Mouse (Mus musculus) urinary bladder, postnatal 10 days (tissue): ENCODE measurements around the gene Tcte2.
"Not testable (repeated sequence)": the region's sequence is repeated elsewhere in the genome, so short reads cannot be mapped to it uniquely, and the experiment has no call there.

ENCODE experiments used
- DNase-seq: peaks from one replicate; pipeline ENCODE4 v3.0.0; 2022; ENCODE audit warnings: low spot score

The Tcte2 gene

DNA sequence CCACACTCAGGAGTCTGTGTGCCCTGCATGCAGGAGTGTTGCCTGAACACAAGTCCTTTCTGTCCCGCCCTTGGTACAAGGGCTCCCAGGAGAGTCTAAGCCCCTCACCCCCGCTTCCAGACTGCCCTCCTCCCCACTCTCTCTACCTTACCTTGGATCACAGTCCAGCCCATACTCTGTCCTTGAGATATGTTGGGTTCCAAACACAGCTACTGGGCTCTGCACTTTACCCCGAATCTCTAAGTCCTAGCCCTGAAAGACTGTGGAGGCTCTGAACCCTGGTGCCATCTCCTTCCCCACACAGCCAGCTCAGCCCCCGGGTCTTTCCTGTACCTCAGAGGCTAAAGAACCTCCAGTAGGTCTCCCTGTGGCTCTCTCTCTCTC lies 78.6 kb downstream of the Tcte2 start:
- DNase-seq = no peak

DNA sequence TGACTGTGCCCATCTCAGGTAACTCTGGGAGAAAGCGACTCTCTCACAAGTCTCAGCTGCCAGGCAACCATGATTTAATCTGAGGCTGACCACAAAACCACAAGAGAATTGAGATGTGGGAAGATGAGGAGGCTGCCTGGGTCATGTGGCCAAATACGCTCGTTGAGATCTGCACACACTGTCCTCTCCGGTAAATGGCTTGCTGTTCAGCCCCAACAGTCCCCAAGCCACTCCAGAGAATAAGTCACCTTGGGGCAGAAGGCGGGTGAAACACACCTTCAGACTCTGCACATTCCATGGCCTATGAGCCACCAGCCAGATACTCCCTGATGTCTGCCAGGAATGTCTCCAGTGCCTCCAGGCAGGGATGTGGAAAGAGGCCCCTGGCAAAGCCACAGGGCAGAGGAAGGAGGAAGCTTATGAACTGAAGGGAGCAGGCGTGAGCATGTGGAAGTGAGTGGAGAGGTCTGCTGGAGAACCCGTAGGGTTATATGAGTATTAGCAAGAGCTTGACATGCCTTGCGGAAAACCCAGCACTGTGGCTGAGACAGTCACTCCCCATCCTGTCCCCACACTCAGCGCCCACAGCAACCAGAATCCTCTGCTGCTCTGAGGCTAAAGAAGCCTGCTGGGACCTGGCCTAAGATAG lies 79.1 kb downstream of the Tcte2 start:
- DNase-seq = no peak

DNA sequence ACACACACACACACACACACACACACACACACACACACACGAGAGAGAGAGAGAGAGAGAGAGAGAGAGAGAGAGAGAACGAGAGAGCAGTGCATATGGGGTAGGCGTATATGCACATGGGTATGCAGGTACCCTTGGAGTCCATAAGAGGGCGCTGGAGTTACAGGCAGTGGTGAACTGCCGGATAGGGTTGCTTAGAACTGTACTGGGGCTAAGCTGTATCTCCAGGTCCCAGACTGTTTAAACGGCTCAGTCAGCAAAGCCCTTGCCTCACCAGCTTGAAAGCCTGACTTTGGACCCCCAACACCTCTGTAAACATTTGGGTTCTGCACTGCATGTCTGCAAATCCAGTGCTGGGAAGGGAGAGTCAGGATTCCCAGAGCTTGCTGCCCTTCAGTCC lies 79.9 kb downstream of the Tcte2 start:
- no peak for DNase-seq

DNA sequence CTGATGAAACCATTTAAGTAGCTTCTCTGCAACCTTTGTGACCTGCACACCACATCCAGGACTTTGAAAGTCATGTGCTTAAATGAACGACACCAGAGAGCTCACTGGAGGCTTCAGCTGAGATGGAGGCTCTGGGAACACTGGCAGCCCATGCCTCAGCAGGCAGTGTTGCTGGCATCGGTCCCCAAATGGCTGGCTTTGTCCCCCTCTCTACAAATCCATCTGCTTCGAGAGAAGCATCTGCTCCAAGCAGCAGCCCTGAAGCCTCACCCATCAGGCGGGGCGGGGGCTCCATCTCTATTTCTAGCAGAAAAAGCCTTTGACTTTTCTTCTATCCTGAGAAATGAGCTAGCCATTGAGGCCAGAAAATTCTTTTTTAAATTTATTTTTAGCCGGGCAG lies 80.5 kb downstream of the Tcte2 start:
- DNase-seq = no peak

DNA sequence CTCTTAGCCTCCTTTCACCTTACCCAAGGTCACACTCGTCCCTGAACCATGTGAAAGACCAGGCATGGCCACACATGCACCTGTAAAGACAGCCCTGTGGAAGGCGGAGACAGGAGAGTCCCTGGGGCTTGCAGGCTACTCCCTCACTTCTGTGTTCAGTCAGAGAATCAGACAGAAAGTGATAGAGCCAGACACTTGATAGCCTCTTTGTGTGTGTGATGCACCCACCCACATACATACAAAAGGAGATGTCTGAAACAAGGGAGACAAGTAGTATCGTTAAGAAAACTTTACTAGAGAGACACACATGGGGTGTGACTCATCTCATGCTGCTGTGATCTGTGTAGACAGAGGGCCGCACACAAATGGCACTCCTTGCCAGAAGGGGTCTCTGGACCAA lies 81.3 kb downstream of the Tcte2 start:
- DNase-seq = no peak

DNA sequence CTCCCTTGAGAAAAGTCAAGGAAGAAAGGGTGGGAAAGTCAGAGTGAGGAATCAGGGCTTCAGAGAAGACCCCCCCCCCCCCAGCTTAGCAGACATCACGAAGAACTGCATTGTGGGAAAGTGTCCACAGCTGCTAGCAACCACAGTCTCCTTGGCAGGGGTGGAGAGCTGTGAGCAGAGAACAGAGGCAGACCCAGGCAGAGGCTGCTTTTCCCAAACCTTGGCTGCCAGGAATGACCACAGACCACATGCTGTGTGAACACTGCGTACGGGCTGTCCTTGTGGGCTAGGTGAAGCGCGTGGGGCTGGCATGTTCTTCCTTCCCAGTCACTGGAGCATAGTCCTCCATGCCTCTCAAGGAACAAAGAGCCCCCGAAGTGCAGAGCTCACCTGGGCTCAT lies 81.9 kb downstream of the Tcte2 start:
- DNase-seq = no peak

DNA sequence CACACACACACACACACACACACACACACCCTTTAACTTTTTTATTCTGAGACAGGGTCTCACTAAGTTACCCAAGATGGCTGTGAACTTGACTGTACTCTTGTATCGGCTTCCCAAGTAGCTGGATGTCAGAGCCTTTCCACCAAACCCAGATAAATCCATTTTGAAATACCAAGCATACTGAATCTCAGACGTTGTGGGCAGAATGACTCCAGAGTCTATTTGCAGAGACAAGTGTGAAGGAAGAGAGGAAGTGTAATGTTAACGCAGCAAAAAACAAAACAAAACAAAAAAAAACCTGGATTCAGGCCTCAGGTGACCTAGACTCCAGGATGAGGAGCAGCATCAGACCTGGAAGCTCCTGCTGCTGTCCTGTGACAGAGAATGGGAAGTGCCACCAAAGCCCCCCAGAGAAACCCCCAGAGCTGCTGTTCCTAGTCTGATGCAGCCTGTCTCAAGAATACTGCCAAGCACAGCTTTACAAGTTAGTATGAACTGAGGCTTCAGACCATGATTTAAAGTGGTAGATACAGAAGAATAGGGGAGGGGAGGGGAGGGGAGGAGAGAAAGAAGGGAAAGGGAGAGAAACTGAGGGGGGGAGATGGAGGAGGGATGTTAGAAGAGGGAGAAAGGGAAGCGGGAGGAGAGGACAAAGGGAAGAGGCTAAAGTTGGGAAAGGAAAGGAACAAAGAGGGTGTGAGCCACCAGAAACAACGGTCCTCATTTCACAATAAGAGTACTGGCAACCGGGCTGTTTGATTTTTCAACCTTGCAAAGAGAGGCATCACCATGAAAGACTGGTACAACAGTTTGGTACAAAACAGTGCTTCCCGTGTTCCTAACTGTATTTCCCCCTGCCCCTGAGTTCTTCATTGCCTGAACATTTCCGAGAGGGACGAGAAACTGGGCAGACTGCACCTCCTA lies 84.1 kb downstream of the Tcte2 start:
- DNase-seq = no peak

DNA sequence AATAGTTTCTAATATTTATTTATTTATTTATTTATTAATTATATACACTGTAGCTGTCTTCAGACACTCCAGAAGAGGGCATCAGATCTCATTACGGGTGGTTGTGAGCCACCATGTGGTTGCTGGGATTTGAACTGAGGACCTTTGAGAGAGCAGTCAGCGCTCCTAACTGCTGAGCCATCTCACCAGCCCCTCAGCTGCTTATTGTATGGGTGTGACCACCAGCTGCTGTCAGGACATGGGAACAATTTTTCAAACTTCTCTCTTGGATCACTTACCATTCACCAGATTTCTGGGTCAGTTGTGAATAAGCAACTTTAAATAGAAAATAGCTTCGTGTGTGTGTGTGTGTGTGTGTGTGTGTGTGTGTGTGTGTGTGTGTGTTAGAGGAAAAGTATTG lies 85.5 kb downstream of the Tcte2 start:
- not testable (repeated sequence) for DNase-seq

DNA sequence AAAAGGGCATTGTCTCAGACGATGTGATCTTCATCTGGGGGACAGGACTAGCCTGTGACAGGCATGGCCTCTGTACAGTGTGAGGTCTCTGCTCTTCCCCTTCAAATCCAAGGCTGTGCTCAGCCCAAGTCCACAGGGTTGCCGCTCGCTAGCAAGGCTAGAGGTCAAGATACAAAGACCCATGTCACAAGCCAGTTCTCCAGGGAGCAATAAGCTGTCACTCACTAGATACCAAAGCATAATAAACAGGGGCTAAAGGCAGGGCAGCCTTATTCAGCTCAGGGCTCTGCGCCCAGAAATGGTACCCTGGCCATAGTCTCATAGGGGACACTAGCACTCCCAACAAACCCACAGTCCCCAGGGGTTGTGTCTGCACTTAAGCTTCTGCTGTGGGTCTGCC lies 86.0 kb downstream of the Tcte2 start:
- DNase-seq = no peak

DNA sequence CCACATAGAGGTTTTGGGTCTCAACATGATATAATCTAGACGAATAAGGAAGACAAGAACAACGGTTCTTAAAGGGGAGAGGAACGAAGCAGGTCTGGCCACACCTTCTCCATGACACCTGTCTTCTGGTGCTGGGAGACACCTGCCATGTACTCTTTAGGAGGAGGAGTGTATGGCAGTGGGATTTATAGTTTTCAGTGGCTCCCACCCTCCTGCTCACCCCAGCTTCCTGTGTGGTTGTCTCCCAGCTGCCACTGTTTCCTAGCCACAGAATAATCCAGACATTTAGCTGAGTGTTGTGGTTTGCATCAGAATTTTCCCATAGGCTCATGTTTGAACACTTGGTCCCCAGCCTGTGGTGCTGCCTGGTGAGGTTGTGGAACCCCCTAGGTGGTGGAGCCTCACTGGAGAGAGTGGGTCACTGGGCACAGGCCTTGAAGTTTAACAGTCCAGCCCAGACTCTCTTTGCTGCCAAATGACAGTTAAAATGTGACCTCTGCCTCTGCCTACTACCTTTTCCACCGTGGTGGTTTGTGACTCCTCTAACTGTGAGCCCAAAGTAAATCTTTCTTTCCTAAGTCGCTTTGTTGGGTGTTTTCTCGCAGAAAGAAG lies 86.8 kb downstream of the Tcte2 start:
- DNase-seq = no peak

DNA sequence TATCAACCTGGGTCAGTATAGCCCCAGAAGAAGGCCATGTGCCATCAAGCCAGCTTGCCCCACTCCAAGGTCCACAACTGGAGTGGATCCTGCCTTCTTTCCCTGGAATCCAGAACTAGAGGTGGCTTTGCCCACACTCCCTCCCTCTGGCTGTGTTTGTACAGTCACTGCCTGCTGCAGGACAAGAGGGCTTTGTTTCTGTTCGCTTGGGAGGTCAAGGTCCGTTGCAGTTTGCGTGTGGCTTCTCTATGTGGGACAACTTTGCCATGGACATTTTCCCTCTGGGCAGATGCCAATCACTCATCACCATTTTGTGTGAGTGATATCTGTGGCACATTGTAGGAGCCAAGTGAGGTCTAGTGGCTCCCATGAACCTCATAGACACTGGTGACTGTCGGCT lies 89.9 kb downstream of the Tcte2 start:
- no peak for DNase-seq

DNA sequence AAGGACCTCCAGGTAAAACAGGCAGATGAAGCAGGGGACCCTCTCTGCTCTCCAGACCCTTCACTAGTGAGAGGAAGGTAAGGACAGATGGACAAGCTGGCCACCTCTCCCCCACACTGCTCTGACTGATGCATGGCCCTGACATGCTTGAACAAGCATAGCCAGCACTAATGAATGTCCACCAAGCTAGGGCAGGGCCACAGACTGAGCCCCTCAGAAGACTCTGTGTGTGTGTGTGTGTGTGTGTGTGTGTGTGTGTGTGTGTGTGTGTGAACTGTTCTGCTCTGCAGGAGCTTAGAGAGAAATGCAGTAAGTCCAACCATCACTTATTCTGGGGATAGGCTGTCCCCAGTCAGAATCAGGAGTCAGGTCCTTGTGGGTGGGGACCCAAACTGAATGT lies 91.4 kb downstream of the Tcte2 start:
- DNase-seq = no peak

DNA sequence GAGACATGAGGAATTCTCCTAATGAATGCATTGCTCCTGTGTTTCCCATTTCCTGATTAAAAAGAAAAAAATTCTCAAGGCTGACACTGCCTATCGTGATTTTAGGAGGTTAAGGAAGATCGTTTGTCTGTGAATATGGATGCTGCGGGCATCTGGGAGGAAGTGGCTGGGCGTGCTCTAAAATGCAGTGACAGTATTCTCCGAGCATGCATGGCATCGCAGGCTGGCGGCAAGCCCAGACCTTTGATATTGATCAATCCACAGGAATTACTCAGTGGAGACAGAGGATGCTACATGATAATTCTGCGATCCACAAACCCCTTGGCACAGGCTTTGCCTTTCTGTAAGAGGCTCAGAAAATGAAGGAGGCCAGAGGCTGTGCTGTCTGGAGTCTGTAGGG lies 92.4 kb downstream of the Tcte2 start:
- no peak for DNase-seq

DNA sequence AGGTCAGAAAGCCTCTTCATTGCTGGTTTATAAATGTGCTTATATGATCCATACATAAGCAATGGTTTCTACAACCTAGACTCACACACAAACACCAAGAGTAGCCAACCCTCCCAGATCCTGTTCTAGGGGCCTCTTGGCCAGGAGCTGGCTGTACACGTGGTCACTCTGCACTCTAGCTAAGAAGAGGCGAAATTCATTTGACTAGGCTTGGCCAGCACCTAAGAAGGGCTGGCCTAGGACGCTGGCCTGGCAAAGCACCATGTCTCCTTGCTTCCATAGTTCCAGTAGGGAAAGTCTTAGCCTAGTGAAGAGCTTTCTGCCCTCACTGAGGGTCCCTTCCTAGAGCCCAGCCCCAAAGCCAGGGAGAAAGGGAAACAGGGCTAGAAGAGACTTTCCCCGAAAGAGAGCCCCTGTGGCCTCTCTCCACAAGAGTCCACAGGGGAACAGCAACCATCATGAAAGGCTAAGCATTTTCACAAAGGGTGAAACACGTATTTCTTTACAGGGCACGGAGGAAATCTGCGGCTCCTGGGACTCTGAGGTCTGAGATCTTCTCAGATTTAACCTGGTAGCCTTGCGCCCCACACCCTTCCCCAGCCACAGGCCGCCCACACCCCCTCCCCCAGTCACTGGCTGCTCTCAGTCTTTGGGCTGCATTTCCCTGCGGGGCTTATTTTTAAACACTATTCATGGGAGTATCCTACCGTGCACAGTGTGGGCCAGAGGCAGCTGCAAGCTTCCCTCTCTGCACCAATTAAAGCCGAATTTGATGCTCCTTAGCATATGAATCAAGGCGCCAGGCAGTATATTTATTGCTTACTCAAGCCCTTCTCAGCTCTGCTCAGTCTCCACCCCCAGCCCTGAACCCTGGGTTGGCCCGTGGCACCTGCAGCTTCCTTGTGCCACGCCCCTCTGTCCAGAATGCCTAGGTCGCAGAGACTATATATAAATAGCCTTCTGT lies 93.3 kb downstream of the Tcte2 start:
- no peak for DNase-seq

DNA sequence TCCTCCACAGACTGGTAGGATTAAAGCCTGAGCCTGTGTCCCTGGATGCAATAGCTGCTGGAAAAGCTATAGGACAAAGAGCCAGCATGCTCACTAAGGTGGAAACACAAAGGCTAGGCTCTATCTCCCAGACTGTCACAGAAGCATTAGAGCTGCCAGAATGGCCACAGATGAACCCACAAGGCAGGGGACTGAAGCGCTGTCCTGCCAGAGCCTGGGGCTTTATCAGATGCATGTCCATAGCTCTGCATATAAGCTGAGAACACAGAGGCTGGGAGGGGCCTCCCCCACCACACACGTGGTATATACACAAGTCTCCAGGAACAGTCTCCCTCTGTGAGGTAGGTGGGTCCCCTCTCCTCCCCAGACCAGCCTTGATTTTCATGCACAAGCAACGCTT lies 94.6 kb downstream of the Tcte2 start:
- no peak for DNase-seq

DNA sequence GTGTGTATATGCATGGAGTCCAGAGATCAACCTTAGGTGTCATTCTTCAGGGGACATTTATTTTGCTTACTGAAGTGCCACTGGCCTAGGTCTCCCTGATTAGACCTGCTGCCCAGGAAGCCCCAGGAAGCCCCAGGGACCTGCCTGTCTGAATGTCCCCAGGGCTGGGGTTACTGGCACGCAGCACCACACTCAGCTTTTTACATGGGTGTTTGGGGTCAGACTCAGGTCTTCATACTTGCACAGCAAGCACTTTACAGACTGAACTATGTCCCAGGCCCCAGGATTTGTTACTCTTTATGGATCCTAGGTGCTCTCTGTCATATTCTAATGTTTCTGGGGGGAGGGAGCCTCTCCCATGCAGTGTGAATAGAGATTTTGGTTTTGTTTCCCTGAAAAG lies 95.9 kb downstream of the Tcte2 start:
- no peak for DNase-seq

DNA sequence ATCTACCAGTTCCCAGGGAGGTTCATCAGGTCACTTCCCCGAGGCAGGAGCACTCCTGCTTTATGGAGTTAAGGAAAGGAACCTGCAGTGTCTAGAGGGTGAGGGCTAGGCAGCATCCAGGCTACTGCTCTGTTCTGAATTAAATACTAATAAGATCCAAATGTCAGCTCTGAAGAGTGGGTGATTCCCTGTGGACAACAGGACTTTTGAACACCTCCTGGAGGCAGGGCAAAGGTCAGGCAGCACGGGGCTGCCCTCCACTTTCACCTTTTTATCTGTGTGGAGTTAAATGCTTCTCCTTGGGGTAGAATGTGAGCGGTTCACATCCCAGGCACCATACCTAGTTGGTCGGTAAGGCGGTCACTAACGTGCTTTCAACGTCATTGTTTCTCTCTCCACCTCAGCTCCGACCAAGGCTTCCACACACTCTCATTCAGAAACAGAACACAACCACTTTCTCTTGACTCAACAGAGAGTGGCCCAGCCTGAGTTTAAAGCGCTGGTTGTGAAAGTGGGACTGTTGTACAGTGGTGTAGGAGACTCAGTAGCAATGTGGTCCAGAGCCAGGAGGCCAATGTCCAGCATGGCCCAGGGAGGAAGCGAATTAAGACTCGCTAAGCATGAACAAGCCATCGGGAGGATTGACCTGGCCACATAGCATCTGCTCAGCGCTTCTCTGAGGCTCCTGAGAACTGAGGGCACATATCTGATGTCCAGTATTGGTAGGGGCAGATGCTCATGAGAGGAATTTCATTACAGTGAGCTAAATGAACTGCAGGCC lies 98.0 kb downstream of the Tcte2 start:
- no peak for DNase-seq
